Mouse (Mus musculus): ENCODE results near the gene Slc27a2. TPM values are rescaled to one million over a fixed set of nuclear protein-coding genes. Genes with fewer than 3 reads are reported as not detected.

Slc27a2 gene
- total RNA-seq, 2 experiments from 2014 or later = 0.21 TPM; not detected in 1

Other genes starting within 250 kb of the Slc27a2 start
- gene Atp8b4, start 51.7 kb upstream of the Slc27a2 start, total RNA-seq (2021) = under 1 TPM; 0.27 to 0.31 TPM
- 1 to 10 TPM in 1 of 2 experiments, under 1 TPM in 1; 0.37 to 1.5 TPM for gene Hdc, start 66.9 kb downstream of the Slc27a2 start, total RNA-seq (2021)
- gene Gabpb1, start 123.9 kb downstream of the Slc27a2 start, total RNA-seq (2021) = 1 to 10 TPM; 7.4 to 8.8 TPM
- gene Usp8, start 154.9 kb downstream of the Slc27a2 start, total RNA-seq (2021) = 10 to 100 TPM; 16.2 to 18.0 TPM
- under 1 TPM; 0.24 to 0.27 TPM for gene Usp50, start 231.1 kb downstream of the Slc27a2 start, total RNA-seq (2021)